Mouse (Mus musculus) central nervous system, embryonic 18 days (tissue): Measurements from ENCODE around the gene Sh3pxd2b. TPM values are rescaled to one million over a fixed set of nuclear protein-coding genes. Genes with fewer than 3 reads are reported as not detected.

Experiments used
- polyA plus RNA-seq: library from polyadenylated mRNA; depleted of rRNA; stranded (reverse); fragments of >200 nt; gene quantifications from 2 replicates; pipeline ENCODE4 v1.2.3, GENCODE M21; 2012; rRNA removed

Sh3pxd2b gene
- polyA plus RNA-seq, result 26.3 and 27.1 TPM in 2 replicates

GRCm38 (mm10) chr11:32347607-32348432 is at the start of gene Sh3pxd2b:
Gene Sh3pxd2b (plus strand): TSS chr11:32347820.

GRCm38 (mm10) chr11:32299865-32300264 is 47.8 kb upstream of the Sh3pxd2b start, which contains the start of gene Hbq1a:
Gene Hbq1a (plus strand): TSS chr11:32300069.

GRCm38 (mm10) chr11:32454800-32455506 is 107.3 kb downstream of the Sh3pxd2b start, which contains the start of gene Ubtd2:
Gene Ubtd2 (plus strand): TSS chr11:32455370.

Other genes starting within 250 kb of the Sh3pxd2b start
- not detected in 2 replicates for gene Il9r, start 147.5 kb upstream of the Sh3pxd2b start, polyA plus RNA-seq
- 49.3 and 57.1 TPM in 2 replicates for gene Snrnp25, start 142.4 kb upstream of the Sh3pxd2b start, polyA plus RNA-seq
- gene Rhbdf1, start 125.5 kb upstream of the Sh3pxd2b start, polyA plus RNA-seq, result 32.1 and 32.8 TPM in 2 replicates
- 17.2 TPM in 2 replicates for gene Mpg, start 121.3 kb upstream of the Sh3pxd2b start, polyA plus RNA-seq
- gene Nprl3, start 80.1 kb upstream of the Sh3pxd2b start, polyA plus RNA-seq, result 68.8 and 71.5 TPM in 2 replicates
- 0.07 and 0.21 TPM in 2 replicates for gene Hba-x, start 71.4 kb upstream of the Sh3pxd2b start, polyA plus RNA-seq
- gene Hba-a1, start 64.3 kb upstream of the Sh3pxd2b start, polyA plus RNA-seq, result 446 and 671 TPM in 2 replicates
- 7.5 and 8.5 TPM in 2 replicates for gene Hbq1b, start 60.9 kb upstream of the Sh3pxd2b start, polyA plus RNA-seq
- gene Hba-a2, start 51.3 kb upstream of the Sh3pxd2b start, polyA plus RNA-seq, result 1,065 and 1,539 TPM in 2 replicates
- gene Hbq1a, start 47.8 kb upstream of the Sh3pxd2b start, polyA plus RNA-seq, result 3.1 and 3.2 TPM in 2 replicates
- gene Ubtd2, start 107.5 kb downstream of the Sh3pxd2b start, polyA plus RNA-seq, result 55.1 and 59.0 TPM in 2 replicates
- 0.18 and 0.33 TPM in 2 replicates for gene Efcab9, start 184.3 kb downstream of the Sh3pxd2b start, polyA plus RNA-seq
- 3.8 and 3.9 TPM in 2 replicates for gene Stk10, start 185.5 kb downstream of the Sh3pxd2b start, polyA plus RNA-seq